Mouse (Mus musculus): ENCODE data around the gene Spx.

DNA sequence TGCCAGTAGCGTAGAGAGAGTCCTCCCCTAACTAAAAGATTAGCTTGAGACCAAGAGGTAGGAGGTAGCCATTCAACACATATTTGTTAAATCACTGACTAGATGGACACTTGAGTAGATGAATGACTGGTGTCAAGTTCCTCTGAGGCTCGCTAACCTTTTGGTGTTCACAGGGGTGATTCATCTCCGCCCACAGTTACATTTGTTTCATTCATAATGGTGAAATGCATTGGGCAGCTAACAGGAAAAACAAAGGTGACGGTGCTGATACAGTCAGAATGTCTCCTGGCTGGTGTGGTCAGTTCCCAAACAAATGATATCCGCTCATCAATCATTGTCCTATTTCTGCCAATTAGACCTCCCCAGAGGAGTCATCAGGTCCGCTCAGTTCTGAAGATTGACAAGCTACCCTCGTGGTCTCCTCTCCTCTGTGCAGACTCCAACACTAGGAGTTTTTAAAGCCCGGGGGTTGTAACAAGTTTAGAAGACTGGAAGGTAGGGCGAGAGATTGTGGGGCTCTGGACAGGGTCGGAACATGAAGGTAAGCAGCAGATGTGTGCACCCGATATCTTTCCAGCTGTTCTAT, at the start of gene Spx:
- TF ChIP-seq CTCF (IDR thresholded peaks at IDR 0.05; ENCODE audit: low read depth) (no peak), EP300 (IDR thresholded peaks at IDR 0.05; ENCODE audit: low read depth) (no peak)

Data from heart, postnatal 0 days (tissue).